Comparison of ENCODE assay signal across 17 mouse cellular contexts in genomic region chr13:103082891-103083290, GRCm38 (mm10).
DNase-seq lines count a peak whose midpoint lies in the region; ATAC-seq and TF ChIP-seq lines count a peak whose summit lies in the region.
"Had no signal": no experiment of that assay in that cellular context is flagged by ENCODE, and none has a peak within 500 bp of the region (broad histone marks: within the 10 kb centered on the region; RNA-seq: fewer than 3 reads in every experiment).

No protein-coding gene starts in this region.

- TF ChIP-seq CTCF in kidney, postnatal 0 days (IDR thresholded peaks at IDR 0.05; ENCODE audit: low read depth) = no peak
- no peak for TF ChIP-seq CTCF in heart, adult 2 months (IDR thresholded peaks at IDR 0.05)

- ATAC-seq in kidney, postnatal 0 days (replicated peaks; ENCODE audit: low FRiP score, low read depth) = no peak
- no peak for ATAC-seq in kidney, embryonic 15.5 days (replicated peaks; ENCODE audit: low FRiP score)
- ATAC-seq in heart, embryonic 16.5 days (replicated peaks; ENCODE audit: extremely low read depth, insufficient read depth, low FRiP score) = peak; percentile 55
- ATAC-seq in neural tube, embryonic 15.5 days (ENCODE audit: low FRiP score) = no peak
- ATAC-seq: forebrain, embryonic 15.5 days; liver, postnatal 0 days had no signal

- DNase-seq in kidney, postnatal 0 days (ENCODE audit: low spot score) = peak; percentile 53
- DNase-seq in 416B (ENCODE audit: low read depth) = peak; percentile 11
- peak in 1 of 2 experiments; percentile 40 for DNase-seq in heart, adult 2 months
- no peak for DNase-seq in layer of hippocampus, postnatal 14 days (ENCODE audit: low spot score in 2 of 2)
- DNase-seq in urinary bladder, adult 18-20 months (ENCODE audit: low spot score in 2 of 2) = no peak
- DNase-seq: cerebellum, adult 11-12 months; liver, postnatal 0 days; retina, postnatal 1 day had no signal

- H3K9me3 ChIP-seq in kidney, postnatal 0 days (replicated peaks; ENCODE audit: low read length) = no peaks in the 10 kb centered on the region
- H3K9me3 ChIP-seq in kidney, embryonic 15.5 days (replicated peaks) = no peaks in the 10 kb centered on the region
- no peaks in the 10 kb centered on the region for H3K9me3 ChIP-seq in heart, embryonic 16.5 days (replicated peaks; ENCODE audit: control insufficient read depth, low read length)
- no peaks in the 10 kb centered on the region for H3K9me3 ChIP-seq in neural tube, embryonic 15.5 days (replicated peaks)
- H3K9me3 ChIP-seq: forebrain, embryonic 15.5 days; G1E; limb, embryonic 13.5 days; midbrain, embryonic 12.5 days; stomach, embryonic 15.5 days had no signal

- H3K4me2 ChIP-seq in kidney, postnatal 0 days (ENCODE audit: low read length) = no peak overlapping the region
- no peak overlapping the region for H3K4me2 ChIP-seq in kidney, embryonic 15.5 days
- no peak overlapping the region for H3K4me2 ChIP-seq in heart, embryonic 16.5 days (ENCODE audit: low read depth, low read length)
- no peak overlapping the region for H3K4me2 ChIP-seq in neural tube, embryonic 15.5 days
- H3K4me2 ChIP-seq: forebrain, embryonic 15.5 days; limb, embryonic 13.5 days; midbrain, embryonic 12.5 days; stomach, embryonic 15.5 days had no signal

- H3K4me3 ChIP-seq in kidney, postnatal 0 days (replicated peaks; ENCODE audit: low read depth, low read length) = no peak overlapping the region
- no peak overlapping the region for H3K4me3 ChIP-seq in kidney, embryonic 15.5 days (replicated peaks)
- no peak overlapping the region for H3K4me3 ChIP-seq in heart, adult 2 months
- no peak overlapping the region for H3K4me3 ChIP-seq in heart, embryonic 16.5 days (ENCODE audit: low read length)
- no peak overlapping the region for H3K4me3 ChIP-seq in neural tube, embryonic 15.5 days (replicated peaks)
- H3K4me3 ChIP-seq: erythroblast, embryonic 14.5 days; forebrain, embryonic 15.5 days; limb, embryonic 13.5 days; midbrain, embryonic 12.5 days; stomach, embryonic 15.5 days had no signal

- no peak overlapping the region for H3K27ac ChIP-seq in kidney, postnatal 0 days
- H3K27ac ChIP-seq in kidney, embryonic 15.5 days = no peak overlapping the region
- H3K27ac ChIP-seq in heart, adult 2 months = peak overlapping the region; percentile 38; the same call in 1 of the 2 replicates
- peak overlapping the region; percentile 54 for H3K27ac ChIP-seq in heart, embryonic 16.5 days (ENCODE audit: low read length)
- H3K27ac ChIP-seq in neural tube, embryonic 15.5 days (replicated peaks) = no peak overlapping the region
- H3K27ac ChIP-seq: forebrain, embryonic 15.5 days; limb, embryonic 13.5 days; midbrain, embryonic 12.5 days; stomach, embryonic 15.5 days had no signal

- H3K79me2 ChIP-seq in heart, adult 2 months (replicated peaks; ENCODE audit: control insufficient read depth, insufficient read depth, low read length) = no peaks in the 10 kb centered on the region

- WGBS in kidney, postnatal 0 days = 52% methylated on average over 2 of the region's 6 CpGs
- WGBS in kidney, embryonic 15.5 days = 75% methylated on average over 6 of the region's 6 CpGs
- 49% methylated on average over 5 of the region's 6 CpGs for WGBS in heart, adult 2 months
- WGBS in heart, embryonic 16.5 days = 40% methylated on average over 4 of the region's 6 CpGs
- 72% methylated on average over 2 of the region's 6 CpGs for WGBS in neural tube, embryonic 15.5 days

- no peaks in the 10 kb centered on the region for H3K4me1 ChIP-seq in kidney, postnatal 0 days (replicated peaks; ENCODE audit: insufficient read depth, low read length)
- H3K4me1 ChIP-seq in kidney, embryonic 15.5 days = no peaks in the 10 kb centered on the region
- peaks cover 21% of the 10 kb centered on the region for H3K4me1 ChIP-seq in heart, adult 2 months (ENCODE audit: control insufficient read depth, insufficient read depth, low read length)
- H3K4me1 ChIP-seq in heart, embryonic 16.5 days (ENCODE audit: control insufficient read depth, insufficient read depth, low read length) = peaks cover 43% of the 10 kb centered on the region
- no peaks in the 10 kb centered on the region for H3K4me1 ChIP-seq in neural tube, embryonic 15.5 days
- H3K4me1 ChIP-seq: forebrain, embryonic 15.5 days; stomach, embryonic 15.5 days had no signal

- peak; percentile 27; the same call in 1 of the 2 replicates for TF ChIP-seq POLR2A in heart, adult 2 months (IDR thresholded peaks at IDR 0.05; ENCODE audit: insufficient read depth, low read depth, low read length)

- H3K27me3 ChIP-seq in kidney, postnatal 0 days (ENCODE audit: insufficient read depth, low read length) = no peaks in the 10 kb centered on the region
- H3K27me3 ChIP-seq in kidney, embryonic 15.5 days = peaks cover 2% of the 10 kb centered on the region; the same call in 1 of the 2 replicates
- no peaks in the 10 kb centered on the region for H3K27me3 ChIP-seq in heart, adult 2 months (ENCODE audit: control insufficient read depth, insufficient read depth, low read length)
- no peaks in the 10 kb centered on the region for H3K27me3 ChIP-seq in heart, embryonic 16.5 days (ENCODE audit: control insufficient read depth, insufficient read depth, low read length)
- no peaks in the 10 kb centered on the region for H3K27me3 ChIP-seq in neural tube, embryonic 15.5 days (replicated peaks)
- H3K27me3 ChIP-seq: forebrain, embryonic 15.5 days; limb, embryonic 13.5 days; midbrain, embryonic 12.5 days; stomach, embryonic 15.5 days had no signal

- no peak overlapping the region for H3K9ac ChIP-seq in kidney, postnatal 0 days (ENCODE audit: low read depth, low read length)
- H3K9ac ChIP-seq in kidney, embryonic 15.5 days = no peak overlapping the region
- no peak overlapping the region for H3K9ac ChIP-seq in heart, adult 2 months (ENCODE audit: low read depth, low read length)
- no peak overlapping the region for H3K9ac ChIP-seq in heart, embryonic 16.5 days (ENCODE audit: low read length)
- no peak overlapping the region for H3K9ac ChIP-seq in neural tube, embryonic 15.5 days (replicated peaks)
- H3K9ac ChIP-seq: forebrain, embryonic 15.5 days; limb, embryonic 13.5 days; liver, postnatal 0 days; midbrain, embryonic 12.5 days; stomach, embryonic 15.5 days had no signal

- intact Hi-C loops in heart, adult 2 months (cut with DNase I) = no loop called here

- H3K36me3 ChIP-seq in kidney, postnatal 0 days (ENCODE audit: insufficient read depth, low read length) = no peaks in the 10 kb centered on the region
- no peaks in the 10 kb centered on the region for H3K36me3 ChIP-seq in kidney, embryonic 15.5 days
- no peaks in the 10 kb centered on the region; the same call in none of the 2 replicates for H3K36me3 ChIP-seq in heart, adult 2 months (ENCODE audit: control insufficient read depth, insufficient read depth, low read length)
- H3K36me3 ChIP-seq in heart, embryonic 16.5 days (ENCODE audit: control insufficient read depth, insufficient read depth) = no peaks in the 10 kb centered on the region
- no peaks in the 10 kb centered on the region for H3K36me3 ChIP-seq in neural tube, embryonic 15.5 days
- H3K36me3 ChIP-seq: forebrain, embryonic 15.5 days; G1E; limb, embryonic 13.5 days; midbrain, embryonic 12.5 days; stomach, embryonic 15.5 days had no signal

- TF ChIP-seq EP300 in heart, adult 2 months (IDR thresholded peaks at IDR 0.05; ENCODE audit: insufficient read depth, low read depth, low read length) = peak; percentile 83

Comparison
In these comparisons a context has a peak if more than half of its experiments do, and no peak if none do; other contexts are left out.
1. DNase-seq: peak in kidney, postnatal 0 days (single experiment) and 416B (single experiment); none in layer of hippocampus, postnatal 14 days (0 of 2) and urinary bladder, adult 18-20 months (0 of 2).
2. H3K27ac ChIP-seq: peak in heart, adult 2 months (single experiment) and heart, embryonic 16.5 days (single experiment); none in kidney, postnatal 0 days (single experiment), kidney, embryonic 15.5 days (single experiment) and neural tube, embryonic 15.5 days (single experiment).